Mouse (Mus musculus) embryonic facial prominence, embryonic 13.5 days (tissue): ENCODE data around the gene Hdhd5. TPM values are rescaled to one million over a fixed set of nuclear protein-coding genes. Genes with fewer than 3 reads are reported as not detected.
A peak's percentile ranks its signal among the peaks of the same experiment; 100 is the strongest.

ENCODE experiments used
- ATAC-seq: fragments of 200-750 bp; cut with Nextera tagmentation; 2 replicates; pipeline ENCODE4 v1.8.0; 2017; ENCODE audit warnings: low read depth; ENCODE audit not compliant: insufficient number of reproducible peaks, insufficient read depth, low FRiP score, low TSS enrichment
- H3K27ac ChIP-seq: fragments of 300-500 bp; sonication (generic); 2 replicates; pipeline ENCODE4 v1.5.1; 2015; ENCODE audit warnings: moderate library complexity, mild to moderate bottlenecking, inconsistent platforms
- H3K27me3 ChIP-seq: fragments of 300-500 bp; sonication (generic); 2 replicates; pipeline ENCODE4 v1.6.1; 2015; ENCODE audit warnings: mild to moderate bottlenecking, inconsistent platforms
- H3K36me3 ChIP-seq: fragments of 300-500 bp; sonication (generic); 2 replicates; pipeline ENCODE4 v1.6.1; 2015; ENCODE audit warnings: mild to moderate bottlenecking, inconsistent platforms
- H3K4me1 ChIP-seq: fragments of 300-500 bp; sonication (generic); 2 replicates; pipeline ENCODE4 v1.6.1; 2015; ENCODE audit warnings: inconsistent platforms
- H3K4me2 ChIP-seq: fragments of 300-500 bp; sonication (generic); 2 replicates; pipeline ENCODE4 v1.6.1; 2015; ENCODE audit warnings: moderate library complexity, mild to moderate bottlenecking, inconsistent platforms
- H3K4me3 ChIP-seq: fragments of 300-500 bp; sonication (generic); 2 replicates; pipeline ENCODE4 v1.5.1; 2015; ENCODE audit warnings: mild to moderate bottlenecking, inconsistent platforms
- H3K9ac ChIP-seq: fragments of 300-500 bp; sonication (generic); 2 replicates; pipeline ENCODE4 v1.6.1; 2015; ENCODE audit warnings: mild to moderate bottlenecking, inconsistent platforms
- H3K9me3 ChIP-seq: fragments of 300-500 bp; sonication (generic); 2 replicates; pipeline ENCODE4 v1.6.1; 2016; ENCODE audit warnings: inconsistent platforms
- WGBS: fragments of 180-500 bp; shearing (Covaris S2); methylation state at CpG from one replicate; pipeline ENCODE4 v1.1.7; 2015; ENCODE audit warnings: mixed read lengths; 5-methylcytosine and 5-hydroxymethylcytosine counted together
- polyA plus RNA-seq: library from polyadenylated mRNA; unstranded; fragments of >200 nt; fragmentation: Nextera tagmentation; extraction: Ambion mirVana; gene quantifications from 2 replicates; pipeline ENCODE4 v1.2.1, GENCODE M21; 2015

Hdhd5 gene
- polyA plus RNA-seq, 1 experiment from 2014 or later: 18.8 TPM

- H3K9ac ChIP-seq: no peak overlapping the region
- no peak overlapping the region for H3K27ac ChIP-seq
Observed at GRCm38 (mm10) chr6:120481538-120481937, 49.6 kb downstream of the Hdhd5 start.

DNA sequence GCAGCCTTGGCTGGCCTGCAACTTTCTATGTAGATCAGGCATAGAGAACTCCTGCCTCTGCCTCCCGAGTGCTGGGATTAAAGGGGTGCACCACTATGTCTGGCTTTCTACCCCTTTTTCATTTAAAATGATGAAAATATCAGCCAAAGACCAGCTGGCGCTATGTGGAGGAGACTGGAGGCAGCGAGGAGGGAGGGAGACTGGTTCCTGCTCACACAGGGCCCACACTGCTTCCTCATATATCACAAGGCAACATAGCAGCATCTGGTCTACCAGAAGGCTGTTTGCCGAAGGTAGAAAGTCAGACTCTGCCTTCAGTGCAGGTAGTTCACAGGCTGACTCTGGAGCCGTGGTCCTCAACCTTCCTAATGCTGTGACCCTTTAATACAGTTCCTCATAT lies 50.8 kb downstream of the Hdhd5 start:
- Histone ChIP-seq H3K36me3 (peaks cover 27% of the 10 kb centered on the region), H3K27ac (no peak overlapping the region), H3K9me3 (no peaks in the 10 kb centered on the region), H3K4me1 (peaks cover 11% of the 10 kb centered on the region), H3K27me3 (no peaks in the 10 kb centered on the region), H3K9ac (no peak overlapping the region), H3K4me3 (no peak overlapping the region), H3K4me2 (no peak overlapping the region)
- no peak for ATAC-seq
- 91% methylated on average over 5 of the region's 5 CpGs for WGBS

More at GRCm38 (mm10) chr6:120481538-120481937, 49.6 kb downstream of the Hdhd5 start:
- 87% methylated on average over 6 of the region's 6 CpGs for WGBS
- Histone ChIP-seq H3K4me3 (no peak overlapping the region), H3K36me3 (peaks cover 27% of the 10 kb centered on the region), H3K9me3 (no peaks in the 10 kb centered on the region), H3K4me1 (peaks cover 10% of the 10 kb centered on the region), H3K4me2 (no peak overlapping the region), H3K27me3 (no peaks in the 10 kb centered on the region; the same call in 1 of the 2 replicates)
- no peak for ATAC-seq

DNA sequence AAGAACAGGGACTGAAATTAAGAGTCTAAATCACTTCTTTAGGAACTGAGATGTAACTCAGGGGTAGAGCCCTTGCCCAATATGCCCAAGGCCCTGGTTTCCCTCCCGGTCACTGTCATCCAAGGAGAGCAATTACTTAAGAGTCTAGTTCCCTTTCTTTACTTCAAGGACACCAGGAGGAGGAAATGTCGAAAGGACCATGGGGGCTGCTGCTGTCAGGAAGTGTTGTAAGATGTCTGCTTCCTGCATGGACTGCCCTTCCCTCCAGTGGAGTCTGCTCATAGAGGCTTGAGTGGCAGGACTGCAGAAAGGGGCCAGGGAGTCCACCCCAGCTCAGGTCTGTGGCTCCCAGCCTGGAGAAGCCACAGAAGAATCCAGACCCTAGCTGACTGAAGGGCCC lies 51.8 kb downstream of the Hdhd5 start:
- Histone ChIP-seq H3K4me2 (no peak overlapping the region), H3K9me3 (no peaks in the 10 kb centered on the region), H3K27me3 (no peaks in the 10 kb centered on the region), H3K9ac (no peak overlapping the region), H3K4me3 (no peak overlapping the region), H3K4me1 (peaks cover 14% of the 10 kb centered on the region), H3K27ac (no peak overlapping the region), H3K36me3 (peaks cover 27% of the 10 kb centered on the region)
- ATAC-seq: no peak
- 81% methylated on average over 2 of the region's 2 CpGs for WGBS

- Histone ChIP-seq H3K36me3 (peaks cover 15% of the 10 kb centered on the region), H3K27ac (no peak overlapping the region), H3K4me1 (peaks cover 26% of the 10 kb centered on the region), H3K4me2 (no peak overlapping the region), H3K27me3 (no peaks in the 10 kb centered on the region), H3K9ac (no peak overlapping the region), H3K4me3 (no peak overlapping the region), H3K9me3 (no peaks in the 10 kb centered on the region)
- no peak for ATAC-seq
- WGBS: 78% methylated on average over 8 of the region's 8 CpGs
Observed at GRCm38 (mm10) chr6:120475288-120475687, 55.8 kb downstream of the Hdhd5 start.

DNA sequence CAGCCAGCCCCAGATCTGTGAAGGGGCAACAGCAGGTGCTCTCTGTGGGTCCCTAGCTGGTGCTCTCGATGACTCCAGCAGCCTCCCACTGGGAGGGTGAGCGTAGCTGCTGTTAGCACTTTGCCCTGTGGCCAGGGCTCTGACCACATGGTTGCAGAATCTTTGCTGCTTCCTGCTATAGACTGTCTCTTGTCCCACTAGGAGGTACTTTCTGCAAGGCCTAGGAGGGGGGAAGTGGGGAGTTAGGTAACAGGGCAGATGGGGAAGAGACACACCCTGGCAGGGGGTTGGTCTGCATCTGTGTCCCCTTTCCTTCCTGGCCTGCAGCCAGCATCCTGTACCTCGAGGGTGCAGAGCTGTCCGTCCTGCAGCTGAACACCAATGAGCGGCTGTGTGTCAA lies 57.7 kb downstream of the Hdhd5 start:
- H3K27ac ChIP-seq: no peak overlapping the region
- peaks cover 28% of the 10 kb centered on the region for H3K4me1 ChIP-seq
- no peaks in the 10 kb centered on the region for H3K27me3 ChIP-seq
- 33% methylated on average over 5 of the region's 5 CpGs for WGBS
- no peak for ATAC-seq
- peaks cover 6% of the 10 kb centered on the region; the same call in 1 of the 2 replicates for H3K36me3 ChIP-seq
- H3K9ac ChIP-seq: 0 out of 2 replicates have a peak overlapping the region, but pooled peaks have one; percentile 6
- no peaks in the 10 kb centered on the region for H3K9me3 ChIP-seq
- H3K4me2 ChIP-seq: no peak overlapping the region
- H3K4me3 ChIP-seq: no peak overlapping the region

DNA sequence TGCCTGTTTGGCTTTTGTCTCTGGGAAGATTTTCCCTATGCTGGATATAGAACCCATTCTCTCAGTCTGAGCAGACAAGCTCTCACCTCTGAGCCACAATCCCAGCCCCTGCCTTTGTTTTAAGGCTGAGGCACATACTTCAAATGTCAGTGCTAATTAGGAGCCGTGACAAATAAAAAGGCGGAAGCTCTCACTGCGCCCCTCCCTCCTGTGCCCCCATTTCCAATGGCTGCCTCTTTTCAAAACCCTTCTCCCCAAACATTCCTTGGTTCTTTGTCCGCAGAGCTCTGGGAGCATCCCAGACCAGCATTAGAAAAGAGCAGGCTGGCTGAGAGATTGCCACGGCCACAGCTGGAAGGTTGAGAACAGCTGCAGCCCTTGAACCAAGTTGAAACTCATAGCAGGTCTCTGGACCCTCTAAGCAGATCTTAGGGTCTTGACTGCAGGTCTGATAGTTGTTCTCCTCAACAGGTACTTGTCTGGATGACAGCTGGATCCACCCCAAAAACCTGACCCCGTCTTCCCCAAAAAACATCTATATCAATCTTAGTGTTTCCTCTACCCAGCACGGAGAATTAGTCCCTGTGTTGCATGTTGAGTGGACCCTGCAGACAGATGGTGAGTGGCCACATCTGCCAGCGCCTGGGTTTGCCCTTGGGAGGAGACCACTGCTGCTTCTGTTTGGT lies 58.5 kb downstream of the Hdhd5 start:
- no peak overlapping the region for H3K27ac ChIP-seq
- no peak for ATAC-seq

DNA sequence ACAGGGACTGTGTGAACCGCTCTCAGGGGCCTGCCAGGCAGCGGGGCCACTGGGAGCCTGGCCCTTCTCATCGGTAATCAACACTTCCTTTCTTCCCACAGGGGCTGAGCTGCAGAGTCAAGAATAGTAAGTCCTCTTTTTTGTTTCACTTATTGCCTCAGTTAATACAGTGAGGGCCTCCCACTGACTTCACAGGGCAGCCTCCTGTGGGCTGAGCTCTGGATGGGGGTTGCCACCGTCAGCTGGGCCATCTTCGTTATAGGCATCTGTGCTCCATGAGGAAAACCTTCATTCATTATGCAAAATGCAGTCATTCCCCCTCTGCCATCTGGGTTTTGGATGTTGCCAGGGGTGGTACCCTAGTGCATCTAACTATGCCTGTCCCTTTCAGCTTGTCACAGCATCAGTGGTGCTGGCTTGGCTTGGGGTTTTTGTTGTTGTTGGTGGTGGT lies 59.1 kb downstream of the Hdhd5 start:
- no peak overlapping the region for H3K9ac ChIP-seq
- H3K9me3 ChIP-seq: no peaks in the 10 kb centered on the region
- peaks cover 30% of the 10 kb centered on the region for H3K4me1 ChIP-seq
- no peak overlapping the region for H3K4me3 ChIP-seq
- H3K4me2 ChIP-seq: no peak overlapping the region
- WGBS: 7% methylated on average over 5 of the region's 5 CpGs
- no peaks in the 10 kb centered on the region for H3K36me3 ChIP-seq
- ATAC-seq: peak; percentile 63; the same call in 1 of the 2 replicates
- no peaks in the 10 kb centered on the region for H3K27me3 ChIP-seq
- H3K27ac ChIP-seq: no peak overlapping the region

More for the DNA sequence above, 58.5 kb downstream of the Hdhd5 start:
- Histone ChIP-seq H3K4me3 (no peak overlapping the region), H3K9ac (no peak overlapping the region), H3K4me2 (no peak overlapping the region), H3K9me3 (no peaks in the 10 kb centered on the region), H3K36me3 (no peaks in the 10 kb centered on the region), H3K4me1 (peaks cover 28% of the 10 kb centered on the region), H3K27me3 (no peaks in the 10 kb centered on the region)
- 24% methylated on average over 8 of the region's 8 CpGs for WGBS

DNA sequence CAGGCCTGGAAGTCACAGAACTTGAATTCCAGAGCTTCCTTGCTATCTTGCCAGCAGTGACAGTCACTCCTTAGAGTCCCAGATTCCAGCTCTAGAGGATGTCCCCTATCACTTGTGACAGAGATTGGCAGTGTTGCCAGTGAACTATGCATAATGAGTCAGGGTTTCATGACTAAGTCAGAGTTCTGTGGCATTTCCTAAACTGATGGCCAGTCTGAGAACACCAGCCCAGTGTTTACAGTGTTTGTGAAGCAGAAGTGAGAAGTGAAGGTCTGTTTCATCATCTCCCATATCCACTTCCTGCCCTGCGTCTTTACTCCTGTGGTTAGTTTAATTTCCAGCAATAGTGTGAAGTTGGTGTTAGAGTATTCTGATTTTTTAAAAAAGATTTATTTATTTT lies 60.5 kb downstream of the Hdhd5 start:
- peaks cover 30% of the 10 kb centered on the region for H3K4me1 ChIP-seq
- 82% methylated on average over 1 of the region's 1 CpGs for WGBS
- no peak for ATAC-seq

DNA sequence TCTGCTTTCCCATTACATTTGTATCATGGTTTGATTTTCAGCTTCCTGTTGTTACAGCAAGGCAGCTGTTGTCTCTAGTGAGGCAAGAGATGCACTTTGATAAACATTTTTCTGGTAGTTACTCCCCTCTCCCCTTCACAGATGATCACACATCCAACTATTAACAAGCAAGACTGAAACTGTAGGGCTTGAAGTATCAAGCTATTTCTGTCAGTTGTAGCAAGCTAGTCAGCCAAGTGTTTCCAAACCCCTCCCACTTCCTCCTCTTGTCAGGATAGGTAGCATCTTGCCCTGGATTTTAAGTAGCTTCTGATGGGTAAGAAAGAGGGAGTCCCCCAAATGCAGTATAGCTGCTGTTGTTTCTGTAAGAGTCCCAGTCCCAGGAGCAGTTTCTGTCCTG lies 61.3 kb downstream of the Hdhd5 start:
- no peak for ATAC-seq

More for the DNA sequence above, 60.5 kb downstream of the Hdhd5 start:
- Histone ChIP-seq H3K9ac (no peak overlapping the region), H3K36me3 (no peaks in the 10 kb centered on the region), H3K27me3 (no peaks in the 10 kb centered on the region), H3K4me3 (no peak overlapping the region), H3K4me2 (no peak overlapping the region), H3K27ac (no peak overlapping the region), H3K9me3 (no peaks in the 10 kb centered on the region)

DNA sequence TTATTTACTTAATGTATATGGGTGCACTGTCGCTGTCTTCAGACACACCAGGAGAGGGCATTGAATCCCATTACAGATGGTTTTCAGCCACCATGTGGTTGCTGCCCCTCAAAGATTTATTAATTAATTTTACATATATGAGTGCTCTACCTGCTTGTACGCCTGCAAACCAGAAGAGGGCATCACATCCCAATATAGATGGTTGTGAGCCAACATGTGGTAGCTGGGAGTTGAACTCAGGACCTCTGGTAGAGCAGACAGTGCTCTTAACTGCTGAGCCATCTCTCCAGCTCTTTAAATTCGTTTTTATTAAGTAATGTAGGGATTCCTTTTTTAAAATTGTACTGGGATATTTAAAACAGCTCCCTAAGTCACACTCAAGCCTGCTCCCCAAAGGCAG lies 61.9 kb downstream of the Hdhd5 start:
- Histone ChIP-seq H3K27ac (no peak overlapping the region), H3K4me2 (no peak overlapping the region), H3K4me3 (no peak overlapping the region), H3K4me1 (peaks cover 33% of the 10 kb centered on the region), H3K36me3 (no peaks in the 10 kb centered on the region), H3K9me3 (no peaks in the 10 kb centered on the region), H3K27me3 (peaks cover 13% of the 10 kb centered on the region), H3K9ac (no peak overlapping the region)
- WGBS: 69% methylated on average over 3 of the region's 3 CpGs
- no peak for ATAC-seq

More for the DNA sequence above, 61.3 kb downstream of the Hdhd5 start:
- no peaks in the 10 kb centered on the region for H3K36me3 ChIP-seq
- no peak overlapping the region for H3K27ac ChIP-seq
- H3K9ac ChIP-seq: no peak overlapping the region
- H3K4me3 ChIP-seq: no peak overlapping the region
- H3K9me3 ChIP-seq: no peaks in the 10 kb centered on the region
- H3K4me2 ChIP-seq: no peak overlapping the region
- H3K27me3 ChIP-seq: peaks cover 8% of the 10 kb centered on the region
- peaks cover 28% of the 10 kb centered on the region for H3K4me1 ChIP-seq

- Histone ChIP-seq H3K4me3 (no peak overlapping the region), H3K9ac (no peak overlapping the region), H3K27ac (no peak overlapping the region), H3K9me3 (no peaks in the 10 kb centered on the region), H3K4me2 (no peak overlapping the region), H3K27me3 (peaks cover 23% of the 10 kb centered on the region), H3K36me3 (no peaks in the 10 kb centered on the region), H3K4me1 (peaks cover 37% of the 10 kb centered on the region)
- WGBS: 89% methylated on average over 4 of the region's 4 CpGs
- ATAC-seq: no peak
Observed at GRCm38 (mm10) chr6:120468259-120468658, 62.9 kb downstream of the Hdhd5 start.

- no peak for ATAC-seq
- Histone ChIP-seq H3K9ac (no peak overlapping the region), H3K27ac (no peak overlapping the region), H3K36me3 (no peaks in the 10 kb centered on the region), H3K4me3 (no peak overlapping the region), H3K27me3 (peaks cover 38% of the 10 kb centered on the region), H3K4me1 (peaks cover 29% of the 10 kb centered on the region), H3K9me3 (no peaks in the 10 kb centered on the region), H3K4me2 (no peak overlapping the region)
- 63% methylated on average over 10 of the region's 10 CpGs for WGBS
Observed at GRCm38 (mm10) chr6:120466609-120467329, 64.3 kb downstream of the Hdhd5 start.
